Mouse (Mus musculus) CH12.LX (cell line): ENCODE results near the gene Pitpnm3. TPM values are rescaled to one million over a fixed set of nuclear protein-coding genes. Genes with fewer than 3 reads are reported as not detected.

Experiments
- DNase-seq: peaks from one replicate; pipeline ENCODE4 v3.0.0-alpha.2; 2013; ENCODE audit errors: extremely low read depth
- H3K27ac ChIP-seq: 2 replicates; pipeline ENCODE4 v1.5.1; 2012; ENCODE audit warnings: low read depth, mild to moderate bottlenecking, control low read depth, moderate library complexity; ENCODE audit not compliant: insufficient read depth
- H3K27me3 ChIP-seq: replicated peaks from 2 replicates; pipeline ENCODE3; 2012; ENCODE audit warnings: inconsistent platforms
- H3K36me3 ChIP-seq, 2 experiments: replicated peaks in 1 of 2; 2 replicates each; pipeline versions ENCODE3 to v1.6.1; 2012; ENCODE audit warnings: inconsistent platforms in 1 of 2, low read length in 1 of 2, mild to moderate bottlenecking in 1 of 2, mixed read lengths in 1 of 2, moderate library complexity in 1 of 2; ENCODE audit not compliant: control insufficient read depth in 1 of 2, insufficient read depth in 1 of 2
- H3K4me1 ChIP-seq, 2 experiments: 2 replicates each; pipeline ENCODE4 v1.6.1; 2012; ENCODE audit warnings: inconsistent platforms in 1 of 2, moderate library complexity in 1 of 2; ENCODE audit not compliant: insufficient read depth in 2 of 2, control insufficient read depth in 1 of 2
- H3K4me2 ChIP-seq: 2 replicates; pipeline ENCODE4 v1.6.1; 2012; ENCODE audit warnings: low read depth, mild to moderate bottlenecking, control low read depth; ENCODE audit not compliant: poor library complexity, insufficient read depth, severe bottlenecking
- H3K4me3 ChIP-seq, 3 experiments: fragments of 150-350 bp in 1 of 3; sonication (generic) in 1 of 3; replicated peaks in 1 of 3; 2 replicates each; pipeline versions ENCODE3 to v1.5.1; 2011 to 2012; ENCODE audit warnings: low read depth in 2 of 3, low read length in 2 of 3, mild to moderate bottlenecking in 2 of 3, moderate library complexity in 2 of 3, control low read depth in 1 of 3, improper control_type of control experiment in 1 of 3, inconsistent platforms in 1 of 3, mixed read lengths in 1 of 3; ENCODE audit not compliant: poor library complexity in 1 of 3
- H3K79me2 ChIP-seq: replicated peaks from 2 replicates; pipeline ENCODE4 v1.6.1; 2012; ENCODE audit warnings: mild to moderate bottlenecking, moderate library complexity; ENCODE audit not compliant: control insufficient read depth, poor library complexity, insufficient read depth, severe bottlenecking; ENCODE audit errors: extremely low read depth
- H3K9ac ChIP-seq: 2 replicates; pipeline ENCODE4 v1.6.1; 2012; ENCODE audit warnings: low read depth, mild to moderate bottlenecking, control low read depth, moderate library complexity; ENCODE audit not compliant: insufficient read depth
- H3K9me3 ChIP-seq: replicated peaks from 2 replicates; pipeline ENCODE3; 2012; ENCODE audit warnings: low read length, inconsistent platforms, mixed read lengths
- BHLHE40 ChIP-seq: IDR thresholded peaks from 2 replicates; pipeline ENCODE4 v1.6.1; 2011; ENCODE audit warnings: mild to moderate bottlenecking, low read depth, low read length, improper control_type of control experiment
- CHD1 ChIP-seq: IDR thresholded peaks from 2 replicates; pipeline ENCODE4 v1.6.1; 2012; ENCODE audit warnings: low read depth, low read length, improper control_type of control experiment, inconsistent platforms
- CHD2 ChIP-seq: IDR thresholded peaks from 2 replicates; pipeline ENCODE4 v1.6.1; 2011; ENCODE audit warnings: low read length, improper control_type of control experiment
- CTCF ChIP-seq, 2 experiments: IDR thresholded peaks in 1 of 2; conservative IDR thresholded peaks in 1 of 2; 2 replicates each; pipeline ENCODE4 v1.5.1; 2011 to 2012; ENCODE audit warnings: low read depth in 2 of 2, low read length in 2 of 2, improper control_type of control experiment in 1 of 2, inconsistent platforms in 1 of 2, mild to moderate bottlenecking in 1 of 2, moderate library complexity in 1 of 2
- E2F4 ChIP-seq: IDR thresholded peaks from 2 replicates; pipeline ENCODE4 v1.6.1; 2011; ENCODE audit warnings: low read depth, low read length, improper control_type of control experiment; ENCODE audit not compliant: insufficient replicate concordance
- ELF1 ChIP-seq: IDR thresholded peaks from 2 replicates; pipeline ENCODE4 v1.6.1; 2014; ENCODE audit warnings: low read depth, mild to moderate bottlenecking, inconsistent platforms, low read length, improper control_type of control experiment
- EP300 ChIP-seq: IDR thresholded peaks from 2 replicates; pipeline ENCODE4 v1.6.1; 2011; ENCODE audit warnings: low read length, improper control_type of control experiment
- HCFC1 ChIP-seq: IDR thresholded peaks from 2 replicates; pipeline ENCODE4 v1.6.1; 2012; ENCODE audit warnings: low read depth, mild to moderate bottlenecking, inconsistent platforms, low read length, improper control_type of control experiment
- IRF4 ChIP-seq: IDR thresholded peaks from 2 replicates; pipeline ENCODE4 v1.6.1; 2014; ENCODE audit warnings: low read depth, mild to moderate bottlenecking, inconsistent platforms, low read length, improper control_type of control experiment
- JUN ChIP-seq: IDR thresholded peaks from 2 replicates; pipeline ENCODE4 v1.6.1; 2011; ENCODE audit warnings: low read depth, mild to moderate bottlenecking, low read length, improper control_type of control experiment, moderate library complexity; ENCODE audit not compliant: insufficient read depth
- KAT2A ChIP-seq: IDR thresholded peaks from 2 replicates; pipeline ENCODE4 v1.6.1; 2012; ENCODE audit warnings: low read length, improper control_type of control experiment, inconsistent platforms; ENCODE audit not compliant: insufficient replicate concordance
- MAFK ChIP-seq: IDR thresholded peaks from 2 replicates; pipeline ENCODE4 v1.6.1; 2011; ENCODE audit warnings: low read length, improper control_type of control experiment; ENCODE audit not compliant: insufficient replicate concordance
- MAX ChIP-seq: IDR thresholded peaks from 2 replicates; pipeline ENCODE4 v1.6.1; 2011; ENCODE audit warnings: low read length, improper control_type of control experiment
- MEF2A ChIP-seq: IDR thresholded peaks from 2 replicates; pipeline ENCODE4 v1.6.1; 2014; ENCODE audit warnings: low read depth, mild to moderate bottlenecking, inconsistent platforms, low read length, improper control_type of control experiment, borderline replicate concordance
- MXI1 ChIP-seq: IDR thresholded peaks from 2 replicates; pipeline ENCODE4 v1.6.1; 2011; ENCODE audit warnings: mild to moderate bottlenecking, low read depth, low read length, improper control_type of control experiment
- MYC ChIP-seq: IDR thresholded peaks from 2 replicates; pipeline ENCODE4 v1.6.1; 2011; ENCODE audit warnings: low read depth, mild to moderate bottlenecking, improper control_type of control experiment, low read length
- NELFE ChIP-seq: IDR thresholded peaks from 2 replicates; pipeline ENCODE4 v1.6.1; 2011; ENCODE audit warnings: low read depth, low read length, improper control_type of control experiment
- PAX5 ChIP-seq: IDR thresholded peaks from 2 replicates; pipeline ENCODE4 v1.6.1; 2012; ENCODE audit warnings: low read length, inconsistent platforms, mixed read lengths
- POLR2A ChIP-seq: IDR thresholded peaks from 2 replicates; pipeline ENCODE4 v1.6.1; 2011; ENCODE audit warnings: low read depth, mild to moderate bottlenecking, improper control_type of control experiment, low read length
- POLR2AphosphoS2 ChIP-seq: IDR thresholded peaks from 2 replicates; pipeline ENCODE4 v1.6.1; 2011; ENCODE audit warnings: low read depth, low read length, improper control_type of control experiment
- SIN3A ChIP-seq: IDR thresholded peaks from 2 replicates; pipeline ENCODE4 v1.6.1; 2012; ENCODE audit warnings: low read length, improper control_type of control experiment, inconsistent platforms
- SMC3 ChIP-seq: IDR thresholded peaks from 2 replicates; pipeline ENCODE4 v1.6.1; 2011; ENCODE audit warnings: low read depth, low read length, improper control_type of control experiment
- TBP ChIP-seq: conservative IDR thresholded peaks from 2 replicates; pipeline ENCODE4 v1.6.1; 2011; ENCODE audit warnings: low read depth, low read length, improper control_type of control experiment
- UBTF ChIP-seq: IDR thresholded peaks from 2 replicates; pipeline ENCODE4 v1.6.1; 2012; ENCODE audit warnings: low read depth, mild to moderate bottlenecking, inconsistent platforms, low read length, improper control_type of control experiment, moderate library complexity
- ZC3H11A ChIP-seq: IDR thresholded peaks from 2 replicates; pipeline ENCODE4 v1.6.1; 2012; ENCODE audit warnings: low read depth, mild to moderate bottlenecking, inconsistent platforms, low read length, improper control_type of control experiment
- ZKSCAN1 ChIP-seq: IDR thresholded peaks from 2 replicates; pipeline ENCODE4 v1.6.1; 2012; ENCODE audit warnings: low read depth, inconsistent platforms, low read length, improper control_type of control experiment, borderline replicate concordance
- ZMIZ1 ChIP-seq: IDR thresholded peaks from 2 replicates; pipeline ENCODE4 v1.6.1; 2012; ENCODE audit warnings: low read depth, mild to moderate bottlenecking, inconsistent platforms, low read length, improper control_type of control experiment
- dilution Hi-C: fragments of 300-500 bp; cut with MboI; formaldehyde crosslinking; loops from 2 replicates; pipeline ENCODE4 v1.14.3; 2020; ENCODE audit warnings: low sequenced_read_pairs; ENCODE audit not compliant: extremely low pct_unique_long_range_greater_than_20kb, extremely low pct_ligation_motif_present
- in situ Hi-C: fragments of 300-500 bp; cut with MboI; formaldehyde crosslinking; loops from 3 replicates; pipeline ENCODE4 v1.14.3; 2019; ENCODE audit warnings: low sequenced_read_pairs, low pct_ligation_motif_present, low pct_unique_long_range_greater_than_20kb, mixed read lengths
- polyA plus RNA-seq: library from polyadenylated mRNA; unstranded; fragments of >175 nt; gene quantifications from 2 replicates; pipeline ENCODE4 v1.2.1, GENCODE M21; 2012; ENCODE audit warnings: low read depth; ENCODE audit not compliant: insufficient read length
- total RNA-seq, 2 experiments: library from RNA; depleted of rRNA; stranded (reverse); fragments of 300-350 nt in 1 of 2; fragments of >200 nt in 1 of 2; gene quantifications; 2 replicates each; pipeline ENCODE4 v1.2.3; 2012 to 2014

Pitpnm3 gene
- total and polyA plus RNA-seq, 3 experiments, result 0.08 to 0.59 (median 0.31) TPM

DNA sequence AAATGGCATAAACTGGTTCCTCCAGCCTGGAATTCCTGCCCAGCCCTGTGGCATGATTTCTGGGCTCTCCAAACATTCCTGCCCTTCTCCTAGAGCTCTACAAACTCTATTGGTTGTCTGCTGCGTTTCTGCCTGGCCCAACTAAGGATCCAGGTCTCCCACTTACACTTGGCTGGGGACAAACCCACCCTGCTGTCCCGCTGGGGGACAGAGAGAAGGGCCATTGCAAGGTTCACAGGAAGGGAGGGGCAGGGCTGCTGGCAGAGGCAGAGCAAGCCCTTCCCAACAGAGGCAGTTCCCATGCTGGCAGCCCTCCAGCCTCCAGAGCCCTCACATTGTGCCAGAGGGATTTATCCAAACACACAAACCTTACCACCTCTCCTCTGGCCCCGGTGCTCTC is 3.3 kb downstream of the Pitpnm3 start:
- dilution Hi-C loops, result no loop called here
- Histone ChIP-seq H3K9me3 (no peaks in the 10 kb centered on the region), H3K4me1 (peaks cover 6 to 10% of the 10 kb centered on the region in 2 experiments; a peak in 3 of 4 replicates), H3K4me3 (no peak overlapping the region), H3K36me3 (no peaks in the 10 kb centered on the region), H3K79me2 (no peaks in the 10 kb centered on the region), H3K27me3 (peaks cover 70% of the 10 kb centered on the region), H3K27ac (no peak overlapping the region), H3K4me2 (no peak overlapping the region), H3K9ac (no peak overlapping the region)
- DNase-seq, result no peak
- TF ChIP-seq SIN3A, result no peak
- no peak for TF ChIP-seq CHD2
- TF ChIP-seq POLR2AphosphoS2, result no peak
- no peak for TF ChIP-seq MYC
- TF ChIP-seq E2F4, result no peak
- TF ChIP-seq ZMIZ1, result no peak
- no peak for TF ChIP-seq ZC3H11A
- TF ChIP-seq UBTF, result no peak
- TF ChIP-seq ELF1, result no peak
- no peak for TF ChIP-seq KAT2A
- TF ChIP-seq NELFE, result no peak
- no peak for TF ChIP-seq MAX
- no peak for TF ChIP-seq ZKSCAN1
- TF ChIP-seq SMC3, result no peak
- no peak for TF ChIP-seq BHLHE40
- TF ChIP-seq MXI1, result no peak
- no peak for TF ChIP-seq MEF2A
- TF ChIP-seq POLR2A, result no peak
- TF ChIP-seq TBP, result no peak
- TF ChIP-seq MAFK, result no peak
- in situ Hi-C loops, result no loop called here

DNA sequence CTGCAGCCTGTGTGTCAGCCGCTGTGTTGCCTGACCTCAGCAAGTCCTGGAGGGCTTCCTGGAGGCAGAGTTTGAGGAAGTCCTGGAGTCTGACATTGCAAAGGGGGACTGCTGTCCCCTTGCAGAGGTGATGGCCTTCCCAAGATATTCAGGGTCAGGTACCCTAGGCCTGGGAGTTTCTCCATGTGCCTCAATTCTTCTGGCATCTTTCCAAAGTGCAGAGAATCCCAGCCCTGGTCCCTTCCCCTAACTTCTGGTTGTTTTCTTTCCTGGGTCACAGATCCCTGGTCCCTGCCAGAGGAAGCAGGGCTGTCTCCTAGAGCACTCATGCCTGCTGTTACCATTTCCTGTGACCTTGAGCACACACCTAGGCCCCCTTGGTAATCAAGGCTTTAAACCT is 3.9 kb downstream of the Pitpnm3 start:
- Histone ChIP-seq H3K36me3 (no peaks in the 10 kb centered on the region), H3K4me3 (no peak overlapping the region), H3K27me3 (peaks cover 68% of the 10 kb centered on the region), H3K4me1 (peaks cover 6 to 11% of the 10 kb centered on the region in 2 experiments; a peak in 3 of 4 replicates), H3K9ac (no peak overlapping the region), H3K9me3 (no peaks in the 10 kb centered on the region), H3K4me2 (no peak overlapping the region), H3K79me2 (no peaks in the 10 kb centered on the region), H3K27ac (no peak overlapping the region)
- dilution Hi-C loops, result no loop called here
- in situ Hi-C loops, result no loop called here
- no peak for DNase-seq
- no peak for TF ChIP-seq KAT2A
- no peak for TF ChIP-seq ZC3H11A
- TF ChIP-seq MEF2A, result no peak
- no peak for TF ChIP-seq IRF4
- TF ChIP-seq EP300, result no peak
- TF ChIP-seq JUN, result no peak
- no peak for TF ChIP-seq CTCF (conservative IDR thresholded peaks at IDR 0.05 in 1 of 2, IDR thresholded peaks at IDR 0.05 in 1 of 2; ENCODE audit: low read depth in 2 of 2, low read length in 2 of 2)
- no peak for TF ChIP-seq HCFC1
- no peak for TF ChIP-seq POLR2A
- TF ChIP-seq ZKSCAN1, result no peak
- no peak for TF ChIP-seq CHD1
- TF ChIP-seq PAX5, result no peak
- TF ChIP-seq, all 38 proteins: peak for 0
